Mouse (Mus musculus): ENCODE measurements around the gene Synm.

The Synm gene

DNA sequence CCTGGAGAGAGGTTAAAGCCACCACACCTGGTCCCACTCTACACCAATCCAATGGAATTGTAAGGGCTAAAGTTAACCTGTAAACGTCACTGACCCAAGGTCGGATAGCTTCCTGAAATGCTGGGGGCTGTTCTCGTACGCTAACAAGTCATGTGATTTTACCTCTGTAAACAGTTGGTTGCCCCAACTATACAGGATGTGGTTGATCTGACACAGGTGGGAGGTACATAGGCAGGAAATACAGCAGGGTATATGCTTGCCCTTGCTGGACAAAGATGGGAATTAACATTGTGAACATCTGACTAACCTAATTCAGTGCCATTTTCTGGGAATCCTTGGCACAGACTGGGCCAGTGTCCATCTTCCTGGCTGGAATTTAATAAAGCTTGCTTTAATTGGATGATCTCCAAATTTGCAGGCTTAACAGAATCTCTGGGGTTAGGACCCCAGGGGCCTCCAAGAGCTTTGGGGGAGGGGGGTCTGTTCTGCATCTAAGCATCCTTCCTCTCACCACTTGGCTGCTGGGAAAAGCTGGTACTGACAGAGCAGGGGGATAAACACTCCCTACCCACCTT lies 11.7 kb downstream of the Synm start:
- no peak for DNase-seq

DNA sequence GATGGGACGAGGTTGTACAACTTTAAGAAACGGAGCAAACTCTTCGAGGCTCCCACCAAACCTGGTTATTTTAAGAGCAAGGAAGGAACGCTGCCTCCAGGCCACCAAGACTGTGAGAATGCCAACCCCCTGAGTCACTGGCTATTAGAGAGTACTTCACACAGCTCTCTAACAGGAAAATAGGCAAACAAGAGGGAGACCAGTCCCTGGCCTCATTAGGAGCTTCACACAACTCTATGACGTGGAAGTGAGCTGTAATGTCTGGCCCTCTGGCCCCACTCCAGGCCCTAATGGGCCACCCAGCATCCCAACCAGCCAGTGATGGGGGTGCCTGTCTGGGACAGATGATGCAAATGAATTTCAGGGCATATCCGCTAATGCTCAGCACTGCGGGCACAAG lies 17.8 kb downstream of the Synm start:
- no peak for DNase-seq

DNA sequence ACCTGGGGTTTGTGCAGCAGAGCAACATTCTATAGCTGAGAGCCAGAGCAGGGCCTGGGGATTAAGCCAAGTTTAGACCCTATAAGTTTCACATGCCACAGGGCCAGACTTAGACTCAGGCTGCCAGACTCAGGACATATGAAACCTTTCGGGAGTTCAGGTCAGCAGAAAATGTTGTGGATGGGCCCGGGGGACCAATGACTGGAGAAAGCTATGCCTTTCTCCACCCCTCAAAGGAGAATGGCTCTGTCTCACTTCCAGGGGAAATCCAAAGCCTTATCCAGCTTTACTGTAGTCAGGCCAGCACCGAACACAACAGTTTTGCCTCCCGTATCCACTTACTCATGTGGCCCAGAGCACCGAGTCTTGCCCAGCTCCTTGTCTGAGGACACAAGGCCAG lies 18.7 kb downstream of the Synm start:
- DNase-seq: no peak

DNA sequence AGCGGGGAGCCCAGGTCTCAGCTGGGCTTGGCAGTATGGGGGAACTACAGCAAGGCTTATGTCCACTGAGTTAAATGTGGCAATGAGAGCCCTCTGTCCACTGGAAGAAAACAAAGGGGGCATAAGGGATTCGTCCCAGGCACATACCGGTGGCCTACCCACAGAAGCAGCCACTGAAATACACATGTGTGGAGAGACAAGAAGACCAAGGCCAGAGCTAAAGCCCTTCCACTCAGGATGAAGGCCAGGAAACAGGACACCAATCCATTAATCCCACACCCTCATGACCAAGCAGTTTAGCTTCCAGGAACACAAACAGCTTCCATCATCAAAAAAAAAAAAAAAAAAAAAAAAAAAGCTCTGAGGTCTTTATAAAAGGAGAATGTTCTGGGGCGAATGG lies 19.2 kb downstream of the Synm start:
- DNase-seq: no peak

DNA sequence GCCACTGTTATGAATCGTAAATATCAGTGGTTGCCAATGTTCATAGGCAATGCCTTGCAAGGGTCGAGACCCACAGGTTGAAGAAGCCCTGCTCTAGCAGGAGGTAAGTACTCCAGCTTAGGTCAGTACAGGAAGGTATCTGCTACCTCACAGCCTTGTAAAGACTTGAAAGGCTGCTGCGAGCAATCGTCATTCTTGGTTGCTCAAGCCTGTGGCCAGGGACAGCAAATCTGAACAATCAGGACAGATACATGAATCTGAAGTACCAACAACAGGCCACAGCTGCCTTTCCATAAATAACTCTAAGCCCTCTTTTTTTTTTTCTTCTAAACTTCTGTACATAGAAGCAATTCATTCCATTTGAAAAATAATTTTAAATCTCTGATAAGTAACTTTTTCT lies 27.3 kb downstream of the Synm start:
- DNase-seq: no peak

DNA sequence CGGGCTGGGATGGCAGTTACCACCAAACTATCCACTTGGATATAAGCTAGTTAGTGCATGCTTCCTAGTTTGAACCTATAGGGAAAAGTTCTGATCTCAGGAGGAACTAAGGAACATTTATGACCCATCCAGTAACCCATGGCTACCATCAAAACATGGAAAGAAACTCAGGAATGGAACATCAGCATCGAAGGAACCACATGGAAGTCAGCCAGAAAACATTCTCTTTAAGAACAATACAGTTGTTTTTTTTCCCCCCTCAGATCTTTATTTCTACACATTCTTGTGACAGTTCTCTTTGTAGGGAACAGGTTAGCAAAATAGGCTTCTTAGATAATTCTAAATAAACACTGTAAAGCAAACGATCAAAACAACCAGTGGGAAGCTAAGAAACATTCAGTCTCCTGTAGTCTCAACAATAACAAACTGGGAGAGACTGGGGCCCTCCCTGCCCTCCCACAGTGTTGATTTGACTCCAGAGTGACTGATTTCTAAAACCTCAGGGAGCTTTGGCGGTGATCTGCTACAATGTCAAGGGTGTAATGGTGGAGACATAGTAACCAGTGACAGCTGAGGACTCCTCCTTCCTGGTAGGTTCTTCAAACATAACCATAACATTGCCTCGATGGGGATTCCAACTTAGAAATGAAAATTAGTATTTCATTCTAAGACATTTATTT lies 29.0 kb downstream of the Synm start:
- no peak for DNase-seq

DNA sequence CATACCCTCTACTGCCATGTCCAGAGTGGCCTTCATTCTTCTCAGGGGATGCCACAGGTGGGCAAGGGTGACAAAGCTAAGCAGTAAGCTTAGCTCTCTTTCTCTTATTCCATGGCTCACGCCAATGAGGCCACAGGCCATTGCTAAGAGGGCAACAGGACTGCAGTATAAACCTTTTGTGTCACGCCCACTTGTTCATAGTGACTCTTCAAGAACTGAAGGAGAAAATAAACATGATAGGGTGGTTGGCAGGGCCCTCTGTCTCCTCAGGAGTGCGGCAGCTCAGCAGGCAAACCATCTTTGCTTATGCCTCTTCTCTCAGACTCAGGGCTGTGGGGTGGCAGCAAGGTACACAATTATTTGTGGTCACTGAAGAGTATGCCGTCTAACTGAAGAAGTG lies 30.7 kb downstream of the Synm start:
- no peak for DNase-seq

DNA sequence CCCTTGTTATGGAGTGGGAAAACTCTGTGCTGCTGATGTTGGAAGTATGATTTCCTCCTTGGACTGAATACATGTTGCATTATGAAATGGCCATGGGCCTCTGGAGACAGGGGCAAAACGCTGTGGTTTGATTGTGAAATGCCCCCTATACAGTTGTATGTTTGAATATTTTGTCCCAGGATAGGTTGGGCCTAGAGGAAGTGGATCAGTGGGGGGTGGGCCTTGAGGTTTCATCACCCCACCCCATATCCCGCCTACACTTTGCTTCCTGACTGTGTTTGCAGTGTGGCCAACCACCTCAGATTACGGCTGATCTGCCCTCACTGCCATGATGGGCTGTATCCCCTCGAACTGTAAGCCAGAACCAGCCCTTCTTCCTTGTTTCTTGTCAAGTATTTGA lies 31.3 kb downstream of the Synm start:
- no peak for DNase-seq

DNA sequence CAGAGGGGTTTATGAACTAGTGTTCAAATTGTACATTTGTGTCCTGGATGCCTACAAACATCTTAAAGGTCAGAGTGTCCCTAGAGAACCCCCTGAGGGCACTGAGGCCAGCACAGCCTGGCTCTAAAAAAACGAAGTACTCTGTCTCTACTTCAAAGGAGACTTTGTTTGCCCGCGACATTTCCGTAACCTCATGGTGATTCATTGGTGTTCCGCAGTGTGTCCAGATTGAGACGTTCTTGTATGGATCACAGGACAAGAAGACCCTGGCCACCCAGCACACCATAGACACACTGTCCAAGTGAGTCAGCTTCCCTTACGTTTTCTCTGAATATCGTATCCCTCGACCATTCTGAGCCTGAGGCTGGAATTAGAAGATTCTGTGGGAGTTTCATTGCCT lies 34.5 kb downstream of the Synm start:
- DNase-seq: no peak

DNA sequence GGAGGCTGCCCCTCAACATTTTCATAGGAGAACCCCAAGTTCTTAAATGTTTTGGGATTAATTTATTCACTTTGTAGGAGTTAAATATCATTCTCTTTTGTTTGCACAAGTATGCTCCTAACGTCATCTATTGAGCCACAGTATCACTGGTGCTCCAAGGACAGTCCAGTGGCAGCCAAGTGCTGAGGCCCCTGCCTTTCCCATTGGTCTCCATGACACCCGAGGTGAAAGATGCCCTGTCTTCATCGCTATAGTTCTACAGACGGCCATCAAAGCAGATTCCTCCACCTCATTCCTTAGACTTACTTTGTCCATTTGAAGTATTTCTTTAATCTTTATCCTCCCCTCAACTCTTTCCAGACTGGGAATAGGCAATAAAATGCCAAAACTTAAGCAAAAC lies 35.0 kb downstream of the Synm start:
- no peak for DNase-seq

DNA sequence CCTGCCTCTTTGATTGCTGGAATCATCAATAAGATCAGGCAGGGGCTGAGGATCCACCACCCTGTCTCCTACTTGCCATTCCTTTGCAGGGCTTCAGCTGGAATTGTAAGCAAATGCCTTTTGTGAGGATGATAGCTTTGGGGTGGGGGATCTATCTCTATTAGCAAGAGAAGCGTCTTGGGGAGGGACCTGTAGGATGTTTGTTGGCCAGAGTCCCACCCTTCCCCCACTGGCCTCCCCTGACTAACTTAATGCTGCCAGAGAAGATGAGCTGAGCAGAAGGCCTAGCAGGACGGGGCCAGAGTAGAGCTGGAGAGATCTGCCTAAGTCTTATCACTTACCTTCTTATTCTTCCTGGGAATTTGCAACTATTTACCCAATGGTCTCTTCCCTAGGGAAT lies 37.4 kb downstream of the Synm start:
- no peak for DNase-seq

DNA sequence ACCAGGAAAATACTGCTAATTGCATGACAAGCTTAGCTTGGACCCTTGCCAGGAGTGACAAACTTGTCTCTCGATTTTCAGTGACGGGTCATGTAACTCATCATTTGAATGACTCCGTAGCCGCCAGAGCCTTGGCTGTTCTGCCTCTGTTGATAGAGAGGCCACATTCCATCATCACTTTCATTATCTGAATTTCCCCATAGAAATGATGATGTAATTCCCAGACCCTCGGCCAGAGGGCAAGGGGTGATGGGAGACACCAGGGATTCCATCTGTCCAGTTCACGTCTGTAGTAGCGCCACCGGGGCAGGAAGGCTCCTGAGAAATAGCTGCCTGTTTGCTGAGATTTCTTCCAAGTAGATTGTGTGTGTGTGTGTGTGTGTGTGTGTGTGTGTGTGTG lies 40.7 kb downstream of the Synm start:
- DNase-seq: no peak

DNA sequence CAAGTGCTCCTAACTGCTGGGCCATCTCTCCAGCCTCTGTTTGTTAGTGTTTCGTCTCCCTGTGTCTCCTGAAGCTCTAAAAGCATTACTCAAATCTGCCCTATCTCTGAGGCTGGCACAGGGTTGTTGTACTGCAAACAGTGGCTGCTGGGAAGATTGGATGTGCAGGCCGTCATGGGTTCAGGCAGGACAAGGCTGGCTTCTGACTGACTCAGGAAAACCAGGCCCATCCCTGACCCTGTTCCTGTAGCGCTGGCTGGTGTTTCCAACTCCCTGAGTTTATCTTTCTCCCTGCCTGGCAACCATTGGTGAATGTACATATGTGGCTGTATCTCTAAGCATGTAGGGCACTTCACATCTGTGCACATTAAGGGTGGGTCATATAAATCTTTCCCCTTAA lies 42.0 kb downstream of the Synm start:
- DNase-seq: no peak

DNA sequence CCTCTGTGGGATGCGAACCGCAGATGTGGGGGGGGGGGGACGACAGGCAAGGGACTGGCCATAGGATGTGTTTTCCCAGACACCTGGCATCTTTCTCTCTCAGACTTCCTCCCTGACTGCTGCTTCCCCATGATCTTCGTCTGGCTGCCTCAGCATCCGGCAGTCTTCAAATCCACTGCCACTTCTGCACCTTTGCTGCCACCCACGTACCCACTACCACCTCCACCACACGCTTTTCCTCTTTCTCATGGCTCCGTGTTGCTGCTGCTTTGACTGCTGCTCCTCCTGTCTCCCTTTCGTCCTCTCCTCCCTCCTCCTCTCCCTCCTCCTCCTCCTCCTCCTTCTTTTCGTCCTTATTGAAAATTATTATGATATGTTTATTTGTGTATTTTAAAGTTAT lies 42.6 kb downstream of the Synm start:
- DNase-seq: no peak

DNA sequence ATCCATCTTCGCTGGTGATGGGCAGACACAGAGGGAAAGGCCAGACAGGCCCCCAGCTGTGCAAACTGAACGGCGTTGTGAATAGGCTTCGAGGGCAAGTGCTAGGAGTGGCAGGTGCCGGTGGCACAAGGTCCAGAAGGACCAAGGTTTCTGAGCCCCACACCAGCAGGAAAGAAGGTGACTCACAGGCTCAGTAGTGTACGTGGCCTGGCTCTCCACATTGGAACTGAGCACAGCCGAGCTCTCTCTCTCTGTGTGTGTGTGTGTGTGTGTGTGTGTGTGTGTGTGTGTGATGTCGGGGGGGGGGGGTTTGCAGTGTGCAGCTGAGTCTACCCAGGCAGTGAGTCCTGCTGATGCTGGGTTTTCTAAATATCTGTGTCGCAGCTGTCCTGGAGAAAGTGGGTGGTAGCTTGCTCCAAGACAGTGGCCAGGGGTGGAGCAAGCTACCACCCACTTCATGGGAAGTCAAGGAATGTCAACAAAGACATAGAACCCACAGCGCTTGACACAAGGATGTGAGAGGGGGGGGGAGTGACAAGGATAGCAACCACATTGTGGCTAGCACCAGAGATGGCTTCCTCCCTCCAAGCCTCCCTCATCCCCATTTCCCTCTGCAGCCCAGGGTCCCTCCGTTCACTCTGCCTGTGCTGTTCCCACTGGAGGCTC lies 43.2 kb downstream of the Synm start:
- DNase-seq: no peak

DNA sequence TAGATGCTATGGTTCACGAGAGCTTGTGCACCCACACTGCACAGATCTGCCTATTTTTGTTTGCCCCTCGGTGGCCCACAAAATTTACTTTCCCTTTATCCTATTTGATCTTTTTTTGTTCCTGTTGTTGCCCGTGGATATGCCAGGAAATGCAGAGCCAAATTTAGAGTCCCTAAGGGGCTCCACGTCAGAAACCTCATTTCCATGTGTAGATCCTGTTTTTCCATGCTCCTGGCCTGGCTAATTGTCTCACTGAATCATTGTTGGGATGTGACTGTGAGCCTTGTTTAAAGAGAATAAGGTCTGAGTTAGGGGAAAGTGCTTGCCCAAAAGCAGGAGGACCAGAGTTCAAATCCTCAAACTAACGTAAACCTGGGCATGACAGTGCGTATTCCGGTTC lies 44.4 kb downstream of the Synm start:
- no peak for DNase-seq

DNA sequence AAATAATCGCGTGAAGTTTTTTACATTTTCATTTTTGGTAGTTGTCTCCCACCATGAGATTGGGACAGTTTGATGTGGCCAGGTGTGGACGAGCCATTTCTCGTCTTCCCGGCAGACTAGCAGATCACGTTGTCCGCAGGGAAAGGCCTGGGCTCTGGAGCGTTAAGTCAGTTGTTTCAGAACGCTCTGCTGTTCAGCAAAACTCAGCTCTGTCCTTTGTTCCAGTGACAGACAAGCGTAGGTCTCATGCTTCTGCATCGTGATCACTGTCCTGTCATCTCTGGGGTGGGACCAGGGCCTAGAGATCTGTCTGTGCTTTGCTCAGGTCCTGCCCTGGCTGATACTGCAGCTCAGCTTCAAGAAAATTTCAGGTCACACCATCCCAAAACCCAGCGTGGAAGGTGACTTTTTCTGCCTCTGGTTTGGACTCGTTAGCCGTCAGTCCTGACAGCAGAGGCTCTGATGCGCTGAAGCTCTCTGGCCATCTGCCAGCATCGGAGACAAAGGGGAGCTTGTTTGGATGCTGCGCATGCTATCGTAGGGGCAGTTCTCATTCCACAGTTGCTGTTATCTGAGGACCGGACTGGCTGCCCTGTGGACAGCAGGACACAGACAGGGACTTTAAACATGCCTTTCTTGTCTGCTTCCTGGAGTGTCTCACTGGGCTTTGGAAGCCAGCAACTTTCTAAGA lies 45.6 kb downstream of the Synm start:
- no peak for DNase-seq

DNA sequence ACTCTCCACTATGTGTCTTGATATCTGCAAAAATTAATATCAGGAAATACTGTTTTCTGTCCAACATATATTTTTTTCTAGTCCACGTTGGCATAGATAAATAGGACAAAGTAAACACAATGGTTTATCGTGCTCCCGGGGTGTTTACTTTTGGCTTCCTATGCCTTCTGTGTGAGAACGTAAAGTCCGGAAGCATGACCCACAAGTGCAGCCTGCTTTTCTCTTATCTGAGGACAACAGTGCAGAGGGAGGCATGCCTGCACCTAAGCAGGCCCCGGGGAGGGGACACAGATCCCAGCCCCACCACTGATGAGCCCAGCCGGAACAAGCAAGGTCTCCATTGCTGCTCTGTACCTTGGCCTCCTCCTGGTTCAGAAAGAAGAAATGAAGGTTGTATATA lies 49.3 kb downstream of the Synm start:
- no peak for DNase-seq

DNA sequence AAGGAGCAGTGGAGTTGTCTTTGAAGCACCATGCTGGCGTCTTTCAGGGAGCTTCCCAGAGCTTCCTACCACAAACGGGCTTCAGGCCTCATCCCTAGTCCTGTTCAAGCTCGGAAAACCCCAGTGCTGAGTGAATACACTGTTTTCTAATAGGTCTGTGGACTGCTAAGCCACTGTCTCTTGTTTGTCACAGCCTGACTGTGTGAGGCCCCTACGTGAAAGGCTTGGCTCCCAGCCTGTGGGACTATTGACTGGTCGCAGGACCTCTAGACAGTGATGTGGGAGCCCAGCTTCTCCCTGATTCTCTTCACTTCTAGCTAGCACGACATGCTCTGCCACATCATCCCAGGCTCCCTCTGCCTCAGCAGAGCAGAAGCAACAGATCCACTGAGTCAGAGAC lies 51.4 kb downstream of the Synm start:
- no peak for DNase-seq

DNA sequence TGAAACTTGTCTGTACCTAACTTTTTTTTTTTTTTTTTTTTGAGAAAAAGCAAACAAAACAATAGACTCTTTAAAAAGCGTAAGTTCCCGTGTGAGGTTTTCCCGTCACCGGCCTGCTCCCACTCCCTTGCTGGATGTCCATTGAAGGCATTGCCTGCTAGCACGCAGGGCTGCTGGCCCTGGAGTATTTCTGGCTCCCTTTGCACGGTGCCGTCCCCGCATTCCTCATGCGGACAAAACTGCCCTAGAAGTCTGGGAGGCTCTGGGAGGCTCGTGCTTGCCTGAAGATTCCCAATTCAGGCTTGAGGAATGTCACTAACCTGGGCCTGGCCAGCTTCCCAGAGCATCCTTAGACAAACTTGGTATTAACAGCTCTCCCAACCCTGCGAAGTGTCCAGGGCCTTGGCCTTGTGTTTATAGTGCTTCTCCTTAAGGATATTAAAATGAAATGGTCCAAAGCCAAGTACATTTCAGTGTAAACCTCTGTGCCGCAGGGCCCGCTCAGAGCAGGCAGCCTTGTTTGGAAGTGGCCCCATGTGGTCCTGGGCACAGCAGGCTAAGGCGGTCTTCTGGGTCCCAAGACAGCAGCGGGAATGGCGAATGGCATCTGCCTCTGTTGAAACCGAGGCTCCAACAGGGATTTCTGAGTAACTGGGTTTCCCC lies 58.2 kb downstream of the Synm start:
- no peak for DNase-seq

DNA sequence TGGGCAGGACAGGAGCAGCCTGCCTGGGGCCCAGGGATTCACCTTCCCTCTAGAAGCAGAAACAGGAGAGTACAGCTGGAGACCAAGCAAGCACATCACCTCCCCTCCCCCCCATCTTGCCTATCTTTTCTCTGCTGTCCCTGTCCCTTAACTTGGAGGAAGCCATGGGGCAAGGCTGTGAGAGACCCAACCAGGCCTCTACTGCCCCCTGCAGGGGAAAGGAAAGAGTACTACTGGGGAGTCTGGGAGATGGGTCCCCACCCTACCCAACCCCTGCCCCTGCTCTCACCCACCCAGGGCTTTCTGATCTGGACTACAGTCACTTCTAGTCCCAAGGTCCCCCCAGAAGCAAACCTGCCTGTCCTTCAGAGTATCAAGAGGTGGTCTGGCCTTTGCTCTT lies 58.7 kb downstream of the Synm start:
- peak; percentile 70 for DNase-seq

DNA sequence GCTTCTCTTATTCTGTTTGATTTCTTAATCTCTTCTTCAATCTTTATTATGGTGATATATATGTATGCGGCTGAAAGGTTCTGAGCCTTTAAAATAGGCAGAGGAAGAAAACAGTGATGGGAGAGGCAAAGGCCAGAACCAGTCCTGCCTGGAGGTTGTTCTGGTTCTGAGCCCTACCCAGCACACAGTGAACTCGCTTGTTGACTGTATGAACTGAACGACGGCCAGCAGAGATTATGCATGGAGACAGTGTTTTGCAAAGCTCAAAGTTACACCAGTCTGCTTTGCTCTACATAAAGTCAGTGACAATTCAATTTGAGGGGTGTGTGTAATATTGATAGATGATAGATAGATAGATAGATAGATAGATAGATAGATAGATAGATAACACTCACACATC lies 60.2 kb downstream of the Synm start:
- no peak for DNase-seq

DNA sequence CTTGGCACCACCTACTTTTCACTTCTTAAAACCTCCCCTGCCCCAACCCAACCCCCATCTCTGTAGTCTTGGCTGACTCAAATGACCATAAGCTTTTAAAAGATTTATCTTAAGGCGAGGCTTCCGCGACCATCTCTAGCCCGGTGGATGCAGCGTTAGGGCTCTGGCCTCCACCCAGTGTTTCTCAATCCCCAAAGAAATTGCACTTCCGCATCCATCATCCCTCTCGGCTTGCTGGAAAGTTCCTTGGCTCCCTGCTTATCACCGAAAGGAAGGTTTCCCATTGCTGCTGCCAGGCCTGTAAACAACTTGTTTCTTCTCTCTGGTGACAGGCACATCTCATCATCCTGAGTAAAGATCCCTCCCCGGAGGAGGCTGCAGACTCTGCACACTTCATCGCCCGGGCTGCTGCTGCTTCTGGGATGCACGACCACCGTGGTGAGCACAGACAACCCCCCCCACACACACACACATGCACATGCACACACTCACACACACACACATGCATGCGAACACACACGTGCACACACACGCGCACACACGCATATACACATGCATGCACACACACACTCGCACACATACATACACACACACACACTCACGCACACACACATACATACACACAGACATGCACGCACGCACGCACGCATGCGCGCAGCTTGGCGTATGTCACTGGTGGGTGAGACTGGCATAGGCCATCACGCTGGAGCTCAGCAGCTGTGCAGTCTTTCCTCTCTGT lies 61.5 kb downstream of the Synm start:
- DNase-seq: no peak
